Mouse (Mus musculus) embryonic fibroblast, embryonic 13.5 days (primary cell): Measurements from ENCODE around the gene Gm128.

Experiments
- CTCF ChIP-seq: IDR thresholded peaks from 2 replicates; pipeline ENCODE4 v1.5.1; 2011; ENCODE audit warnings: mild to moderate bottlenecking, control low read depth, low read length, moderate library complexity, borderline replicate concordance; ENCODE audit not compliant: insufficient read depth
- POLR2A ChIP-seq: IDR thresholded peaks from 2 replicates; pipeline ENCODE4 v1.6.1; 2011; ENCODE audit warnings: low read depth, mild to moderate bottlenecking, control low read depth, low read length, moderate library complexity

GRCm38 (mm10) chr3:95250361-95250760, 9.0 kb upstream of the Gm128 start:
- TF ChIP-seq CTCF (no peak), POLR2A (no peak)
